ENCODE assay signal across 11 mouse cellular contexts in genomic region chr15:50944976-50945375, GRCm38 (mm10).
"Had no signal": no experiment of that assay in that cellular context is flagged by ENCODE, and none has a peak within 500 bp of the region (broad histone marks: within the 10 kb centered on the region; RNA-seq: fewer than 3 reads in every experiment).

No protein-coding gene starts in this region.

- DNase-seq: kidney, adult 2 months; kidney, postnatal 25 days; layer of hippocampus, adult 9-11 months; liver, embryonic 13.5 days; lung, adult 2 months; lung, postnatal 14 days; lung, postnatal 4 days; midbrain, embryonic 14.5 days; right cerebral cortex, postnatal 14 days; right cerebral cortex, postnatal 4 days; thymus, postnatal 36 days had no signal
